Mouse (Mus musculus): Measurements from ENCODE around the gene Vwce.

Vwce gene

GRCm38 (mm10) chr19:10645616-10646015, 11.6 kb downstream of the Vwce start:
- no peak for DNase-seq

DNA sequence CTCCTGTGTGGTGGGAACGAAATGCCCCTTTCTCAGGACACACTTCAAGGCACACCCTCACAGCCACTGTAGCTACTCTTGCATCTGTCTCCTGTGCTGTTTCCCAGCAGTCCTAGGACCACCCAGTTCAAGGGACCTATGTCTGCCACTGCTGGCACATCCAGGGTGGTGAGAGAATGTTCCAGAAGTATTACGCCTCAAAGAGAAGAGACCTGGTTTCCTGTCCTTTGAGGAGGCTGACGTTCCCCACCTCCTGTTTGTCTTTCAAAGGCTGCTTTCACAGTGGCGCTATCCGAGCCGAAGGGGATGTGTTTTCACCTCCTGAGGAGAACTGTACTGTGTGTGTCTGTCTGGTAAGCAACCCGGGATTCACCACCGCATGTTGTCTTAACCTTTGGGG, 14.1 kb downstream of the Vwce start:
- DNase-seq: no peak

DNA sequence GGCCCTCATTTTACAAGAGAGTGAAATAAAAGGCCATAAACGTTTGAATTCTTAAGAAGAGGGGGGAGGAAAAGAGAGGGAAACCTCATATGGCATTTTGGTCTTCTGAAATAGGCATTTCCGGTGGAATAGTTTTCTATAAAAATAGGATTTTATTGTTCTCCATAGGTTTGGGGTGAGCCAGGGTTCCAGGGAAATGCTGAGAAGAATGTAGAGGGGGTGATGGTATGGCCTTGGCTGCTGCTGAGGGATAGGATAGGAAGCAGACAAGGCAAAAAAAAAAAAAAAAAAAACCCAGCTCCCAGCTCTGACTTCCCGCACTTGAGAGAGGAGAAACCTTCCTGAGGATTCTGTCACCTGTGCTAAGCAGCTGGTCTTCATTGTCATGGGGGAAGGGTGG, 22.0 kb downstream of the Vwce start:
- no peak for DNase-seq

- no peak for DNase-seq
These were observed 23.7 kb downstream of the Vwce start for GRCm38 (mm10) chr19:10657742-10658141.

DNA sequence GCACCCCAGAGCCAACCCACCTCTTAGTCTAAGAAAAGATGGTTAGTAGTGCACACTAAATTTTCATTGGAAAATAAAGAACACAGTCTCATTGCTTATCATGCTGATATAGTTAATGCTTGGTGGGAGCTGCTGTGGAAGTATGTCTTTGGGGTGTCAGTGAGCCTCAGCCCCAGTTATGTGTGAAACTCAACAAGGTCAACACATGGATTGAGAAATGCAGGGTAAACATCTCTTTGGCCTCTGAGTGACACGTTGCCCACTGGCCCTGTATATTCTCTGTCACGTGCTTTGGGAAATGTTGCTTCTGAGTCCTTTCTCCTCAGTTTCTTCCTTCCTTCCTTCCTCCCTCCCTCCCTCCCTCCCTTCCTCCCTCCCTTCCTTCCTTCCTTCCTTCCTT, 24.4 kb downstream of the Vwce start:
- no peak for DNase-seq

- DNase-seq: no peak
These were observed 27.4 kb downstream of the Vwce start for GRCm38 (mm10) chr19:10661373-10661772.

DNA sequence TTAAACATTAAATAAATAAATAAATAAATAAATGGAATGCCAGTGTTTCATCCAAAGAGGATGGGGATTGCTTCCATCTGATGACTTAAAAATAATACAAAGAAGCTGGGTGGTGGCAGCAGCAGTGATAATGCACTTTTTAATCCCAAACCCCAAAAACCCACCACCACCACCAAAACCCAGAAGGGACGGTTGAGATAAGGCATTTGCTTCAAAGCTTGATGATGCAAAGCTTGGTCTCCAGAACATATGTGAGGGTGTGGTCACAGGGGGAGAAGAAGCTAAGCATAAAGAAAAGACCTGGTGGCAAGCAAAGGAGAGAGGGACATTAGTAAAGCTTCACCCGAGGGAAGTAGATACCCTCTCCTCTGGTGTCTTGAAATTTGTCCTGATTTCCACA, 27.9 kb downstream of the Vwce start:
- DNase-seq: no peak

GRCm38 (mm10) chr19:10662665-10663064, 28.7 kb downstream of the Vwce start:
- DNase-seq: no peak

GRCm38 (mm10) chr19:10665093-10665492, 31.1 kb downstream of the Vwce start:
- no peak for DNase-seq

GRCm38 (mm10) chr19:10665499-10665898, 31.5 kb downstream of the Vwce start:
- DNase-seq: peak; percentile 55

DNA sequence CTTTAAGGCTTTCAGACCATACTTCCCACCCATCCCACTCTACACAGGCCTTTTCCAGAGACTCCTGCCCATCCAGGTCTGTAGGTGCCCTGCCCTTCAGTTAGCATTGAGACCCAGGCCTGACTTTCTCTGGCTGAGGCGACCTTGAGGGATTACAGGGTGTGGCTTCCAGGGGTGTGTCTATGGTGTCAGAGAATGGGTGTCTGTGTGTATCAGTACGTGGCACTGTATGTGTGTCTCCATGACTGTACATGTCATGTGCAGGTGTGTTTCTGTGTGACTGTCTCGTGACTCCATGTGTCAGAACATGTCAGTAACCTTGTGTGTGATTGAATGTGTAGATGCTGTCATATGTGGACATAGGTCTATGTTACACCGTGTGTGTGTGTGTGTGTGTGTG, 37.3 kb downstream of the Vwce start:
- no peak for DNase-seq

GRCm38 (mm10) chr19:10671854-10672417, 37.9 kb downstream of the Vwce start:
- no peak for DNase-seq

DNA sequence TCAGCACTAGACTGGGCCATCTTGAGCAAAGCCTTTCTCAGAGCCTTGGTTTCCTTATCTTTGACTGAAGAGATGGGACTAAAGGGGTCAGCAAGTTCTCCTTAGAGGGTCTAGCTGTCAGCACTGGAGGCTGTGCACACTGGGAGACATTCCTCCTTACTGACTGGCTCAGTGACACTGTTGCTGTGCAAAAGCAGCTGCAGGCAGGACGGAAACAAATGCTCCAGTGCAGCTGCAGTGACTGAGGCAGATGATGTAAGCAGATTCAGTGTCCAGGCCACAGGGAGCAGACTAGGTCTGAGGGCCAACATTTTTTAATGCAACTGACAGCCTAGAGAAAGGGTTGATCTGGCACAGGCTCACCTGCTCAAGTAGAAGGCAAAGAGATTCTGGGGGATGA, 39.3 kb downstream of the Vwce start:
- no peak for DNase-seq

DNA sequence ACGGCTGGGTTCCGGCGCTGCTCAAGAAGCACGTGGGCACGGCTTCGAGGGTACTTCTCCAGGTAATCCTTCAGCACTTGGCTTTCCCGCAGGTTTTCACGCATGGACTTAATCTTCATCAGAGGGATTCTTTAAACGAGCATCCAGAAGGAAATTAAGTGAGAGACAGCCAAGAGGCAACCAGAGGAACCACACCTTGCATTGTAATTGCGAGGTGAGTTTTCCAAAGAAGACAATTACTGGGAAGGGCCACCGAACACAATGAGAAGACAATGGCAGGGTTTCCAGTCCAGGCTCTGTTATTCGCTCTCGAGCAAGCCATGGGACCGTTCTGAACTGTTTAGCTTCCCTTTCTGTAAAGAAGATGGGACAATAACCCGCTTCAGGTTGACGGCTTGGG, 42.6 kb downstream of the Vwce start:
- DNase-seq: no peak

DNA sequence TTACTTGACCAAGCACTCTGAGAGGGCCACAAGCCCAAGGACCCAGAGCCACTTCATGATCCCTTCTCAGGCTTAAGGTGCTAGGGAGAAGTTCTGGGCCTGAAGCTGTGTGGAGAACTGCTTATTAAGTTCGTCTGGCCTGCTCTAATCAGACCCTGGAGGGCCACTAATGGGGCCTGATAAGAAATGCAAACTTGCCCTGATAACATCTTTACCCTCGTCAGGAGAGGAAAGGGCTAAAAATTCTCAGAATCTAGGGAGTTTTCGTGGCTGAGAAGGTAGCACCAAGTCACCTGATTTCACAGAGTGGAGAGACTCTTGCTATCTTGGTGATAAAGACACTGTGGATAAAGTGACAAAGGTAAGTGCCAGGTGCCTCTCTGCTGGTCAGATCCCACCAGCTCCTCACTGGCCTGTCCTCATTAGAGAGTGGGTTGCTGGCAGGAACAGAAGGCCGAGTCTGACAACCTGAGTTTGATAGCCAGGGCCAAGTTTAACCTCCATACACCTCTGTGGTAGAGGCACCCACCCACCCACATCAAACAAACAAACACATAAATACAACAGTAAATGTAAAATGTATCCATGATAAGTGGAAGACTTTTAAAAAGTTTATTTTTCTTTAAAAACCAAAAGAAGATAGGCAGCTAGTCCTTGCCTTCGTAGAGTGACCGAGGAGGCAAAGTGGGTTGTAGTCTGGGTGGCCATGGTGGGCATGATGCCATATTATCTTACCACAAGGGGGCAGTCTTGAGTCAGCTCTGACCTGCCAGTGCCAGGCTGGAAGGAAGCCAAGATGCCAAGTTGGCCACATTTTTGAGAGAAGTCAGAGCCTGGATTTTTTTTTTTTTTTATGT, 44.1 kb downstream of the Vwce start, which contains the start of gene Pga5:
Gene Pga5, minus strand, starts transcription at position 157 of the 857 bp plus-strand sequence.
- DNase-seq: peak; percentile 91

GRCm38 (mm10) chr19:10678772-10679067, 44.7 kb downstream of the Vwce start:
- no peak for DNase-seq

- DNase-seq: no peak
These were observed 47.6 kb downstream of the Vwce start for GRCm38 (mm10) chr19:10681571-10681970.

DNA sequence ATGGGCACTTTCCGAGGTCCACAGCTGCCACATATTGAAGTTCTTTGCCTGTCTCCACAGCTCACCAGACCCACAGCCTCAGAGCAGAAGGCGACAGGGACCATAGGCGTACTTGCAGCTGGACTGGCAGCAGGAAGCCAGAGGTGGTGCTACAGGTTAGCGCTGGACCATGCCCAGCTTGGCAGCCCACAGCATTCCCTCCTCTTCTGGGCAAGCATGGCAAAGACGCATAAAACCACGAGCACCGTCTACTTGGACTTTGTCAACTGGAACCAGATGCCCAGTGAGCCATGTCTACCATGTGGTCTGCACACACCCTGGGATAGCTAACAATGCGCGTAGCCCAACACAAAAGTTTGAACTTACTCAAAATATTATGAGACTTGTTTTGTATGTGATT, 51.1 kb downstream of the Vwce start:
- no peak for DNase-seq

DNA sequence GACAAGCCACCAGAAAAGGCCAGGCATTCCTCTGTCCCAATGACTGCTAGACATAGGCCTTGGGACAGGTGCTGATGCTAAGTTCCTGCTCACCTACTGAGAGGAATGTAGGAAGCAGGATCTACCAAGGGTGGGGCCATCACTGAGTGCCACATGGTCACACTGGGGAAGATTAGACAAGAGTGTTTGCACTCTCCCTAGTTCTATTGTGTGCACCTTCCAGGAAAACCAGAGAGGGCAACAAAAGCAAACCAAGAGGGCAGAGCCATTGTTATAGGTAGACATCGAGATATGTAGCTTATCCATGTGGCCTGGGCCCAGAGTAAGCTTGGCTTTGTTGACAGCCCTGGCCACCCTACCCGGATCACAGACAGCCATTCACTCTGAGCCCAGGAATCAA, 51.7 kb downstream of the Vwce start:
- no peak for DNase-seq

DNA sequence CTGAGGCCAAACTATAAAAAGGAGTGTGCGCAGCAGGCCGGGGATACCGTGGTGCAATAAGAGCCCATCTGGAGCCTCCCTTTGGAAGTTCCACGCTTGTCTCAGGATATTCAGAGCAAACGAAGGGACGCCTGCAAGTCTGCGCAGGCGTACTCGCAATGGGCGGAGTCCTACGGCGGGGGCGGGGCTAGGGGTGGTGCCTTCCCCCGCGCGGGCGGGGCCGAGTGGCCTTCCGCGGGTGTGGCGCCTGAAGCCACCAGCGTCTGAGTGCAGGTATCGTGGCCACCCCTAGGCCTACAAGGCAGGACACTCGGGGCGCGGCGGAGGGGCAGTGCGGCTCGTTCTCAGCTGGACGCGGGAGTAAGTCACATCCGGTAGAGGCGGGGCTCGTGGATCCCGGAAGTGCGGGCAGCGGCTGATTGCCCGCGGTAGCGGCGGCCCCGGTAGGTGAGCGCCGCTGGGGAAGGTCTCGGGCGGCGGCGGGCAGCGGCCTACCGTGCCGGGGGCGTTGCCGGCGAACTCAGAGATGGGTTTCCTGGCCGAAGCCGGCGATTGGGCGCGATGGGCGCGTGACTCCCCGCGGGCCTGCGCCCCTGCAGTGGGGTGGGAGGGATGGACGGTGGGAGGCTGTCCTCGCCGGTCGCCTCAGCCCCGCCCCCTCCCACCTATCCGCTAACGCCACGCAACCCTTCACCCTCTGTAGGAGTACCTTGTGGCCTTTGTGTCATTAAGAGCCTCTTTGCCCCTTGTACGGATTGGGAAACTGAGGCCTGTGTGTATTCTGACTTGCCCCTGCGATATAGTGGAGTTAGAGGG, 54.7 kb downstream of the Vwce start, which contains the start of gene Vps37c:
Gene Vps37c, plus strand, starts transcription at position 199 of the 816 bp plus-strand sequence.
- DNase-seq: peak; percentile 92

DNA sequence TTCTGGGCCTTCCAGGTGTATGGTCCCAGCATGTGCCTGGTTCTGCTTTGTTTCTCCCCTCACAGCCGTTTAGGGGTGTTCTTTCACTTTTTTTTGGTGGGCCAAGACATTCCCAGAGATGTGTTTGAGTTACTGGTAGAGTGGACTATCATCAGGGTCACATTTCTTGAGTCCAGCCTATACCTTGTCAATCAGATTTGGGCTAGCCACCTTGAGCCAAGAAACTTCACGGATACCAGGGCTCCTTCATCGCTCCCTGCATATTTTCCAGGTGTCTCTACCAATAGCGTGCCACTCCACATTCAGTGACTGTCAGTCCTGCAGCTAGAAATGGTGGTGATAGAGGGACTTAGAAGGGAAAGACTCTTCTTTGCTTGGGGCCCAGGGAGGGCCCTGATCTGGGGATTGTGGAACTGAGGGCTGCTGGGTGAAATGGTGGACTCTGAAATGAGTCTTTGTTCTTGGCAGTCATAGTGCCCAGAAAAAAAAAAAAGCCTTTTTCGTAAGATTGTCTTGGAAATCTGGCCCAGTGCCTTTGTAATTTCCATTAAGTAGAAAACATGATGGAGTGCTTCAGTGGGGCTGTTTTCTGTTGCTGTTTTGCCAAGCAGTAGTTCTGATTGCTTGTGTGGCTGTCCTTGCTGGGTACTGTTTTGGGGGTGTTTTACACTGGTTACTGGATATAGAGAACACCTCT, 55.6 kb downstream of the Vwce start:
- DNase-seq: no peak

DNA sequence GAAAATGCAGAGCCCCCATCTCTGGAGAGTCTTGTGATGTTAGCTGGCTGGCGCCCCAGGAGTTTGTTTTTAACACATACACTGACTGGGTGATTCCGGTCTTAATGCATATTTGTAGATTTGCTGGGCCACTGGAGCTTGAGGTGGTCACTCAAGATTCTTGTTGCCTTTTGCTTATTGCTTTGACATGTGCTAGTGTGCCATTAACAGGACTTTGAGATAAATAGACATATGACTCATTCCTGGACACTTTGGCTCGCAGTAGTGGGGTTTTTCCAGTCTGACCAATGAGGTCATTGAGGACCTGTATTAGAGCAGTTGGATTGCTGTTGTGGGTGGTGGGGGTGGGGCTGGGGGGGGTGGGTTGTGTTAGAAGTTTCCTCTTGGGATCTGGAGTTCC, 56.3 kb downstream of the Vwce start:
- no peak for DNase-seq

DNA sequence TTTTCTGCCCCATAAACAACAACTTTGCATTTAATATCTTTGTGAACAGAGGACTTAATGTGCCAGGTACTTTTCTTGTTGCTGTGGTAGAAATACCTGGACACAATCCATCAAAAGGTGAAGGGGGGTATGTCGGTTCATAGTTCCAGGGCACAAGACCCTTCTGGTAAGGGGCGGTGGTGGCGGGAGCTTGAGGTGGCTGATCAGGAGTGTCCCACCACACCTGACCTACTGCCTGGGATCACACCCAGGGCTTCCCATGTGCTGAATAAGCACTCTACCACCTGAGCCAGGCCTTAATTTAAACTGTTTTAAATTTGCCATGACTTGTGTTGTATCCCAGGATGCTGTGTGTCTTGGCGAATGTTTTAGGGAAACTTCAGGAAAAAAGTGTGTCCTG, 57.1 kb downstream of the Vwce start:
- no peak for DNase-seq

Measured in cerebellum, adult 11 months (tissue).